Mouse (Mus musculus) G1E (cell line): Measurements from ENCODE around the gene Cxcl13. TPM values are rescaled to one million over a fixed set of nuclear protein-coding genes. Genes with fewer than 3 reads are reported as not detected.

Experiments used
- ATAC-seq: 2 replicates; pipeline ENCODE4 v1.8.0; 2016; ENCODE audit warnings: mild to moderate bottlenecking; ENCODE audit not compliant: insufficient number of reproducible peaks, poor library complexity, low FRiP score, severe bottlenecking; ENCODE audit errors: extremely low read depth
- DNase-seq: peaks from one replicate; pipeline ENCODE4 v3.0.0; 2012; ENCODE audit warnings: low spot score
- H3K27me3 ChIP-seq: 2 replicates; pipeline ENCODE4 v1.6.1; 2012; ENCODE audit warnings: mild to moderate bottlenecking, low read length, inconsistent platforms; ENCODE audit not compliant: insufficient read depth
- H3K36me3 ChIP-seq: replicated peaks from 2 replicates; pipeline ENCODE3; 2012; ENCODE audit warnings: mild to moderate bottlenecking, inconsistent platforms
- H3K4me1 ChIP-seq: 2 replicates; pipeline ENCODE4 v1.6.1; 2012; ENCODE audit warnings: low read depth, low read length, inconsistent platforms, mixed read lengths; ENCODE audit not compliant: insufficient read depth
- H3K4me3 ChIP-seq: 2 replicates; pipeline ENCODE4 v1.5.1; 2012; ENCODE audit warnings: low read depth, mild to moderate bottlenecking, inconsistent platforms, low read length, moderate library complexity, mixed read lengths
- H3K9me3 ChIP-seq: replicated peaks from 2 replicates; pipeline ENCODE4 v1.6.1; 2012; ENCODE audit warnings: inconsistent platforms
- CTCF ChIP-seq: IDR thresholded peaks from 2 replicates; pipeline ENCODE4 v1.5.1; 2012; ENCODE audit warnings: low read depth, low read length, inconsistent platforms, mixed read lengths
- GATA1 ChIP-seq: IDR thresholded peaks from 2 replicates; pipeline ENCODE4 v1.6.1; 2012; ENCODE audit warnings: borderline replicate concordance, low read length, inconsistent platforms, mixed read lengths
- GATA2 ChIP-seq: IDR thresholded peaks from 2 replicates; pipeline ENCODE4 v1.6.1; 2012; ENCODE audit warnings: low read depth, low read length, inconsistent platforms, borderline replicate concordance
- POLR2AphosphoS5 ChIP-seq: IDR thresholded peaks from 2 replicates; pipeline ENCODE4 v1.6.1; 2012; ENCODE audit warnings: low read depth, low read length, inconsistent platforms; ENCODE audit not compliant: insufficient replicate concordance
- TAL1 ChIP-seq: conservative IDR thresholded peaks from 2 replicates; pipeline ENCODE4 v1.6.1; 2012; ENCODE audit warnings: low read depth, low read length, inconsistent platforms, mixed read lengths
- polyA plus RNA-seq: library from polyadenylated mRNA; stranded (reverse); fragments of >175 nt; gene quantifications from 2 replicates; pipeline ENCODE4 v1.2.3, GENCODE M21; 2012
- total RNA-seq, 2 experiments: library from RNA; stranded (forward) in 1 of 2; stranded (reverse) in 1 of 2; fragments of 200-1000 nt in 1 of 2; fragments of >200 nt in 1 of 2; fragmentation: Nextera tagmentation in 1 of 2; gene quantifications; 2 replicates each; pipeline ENCODE4 v1.2.3; 2014 to 2017

The Cxcl13 gene
- total and polyA plus RNA-seq, 3 experiments: not detected

DNA sequence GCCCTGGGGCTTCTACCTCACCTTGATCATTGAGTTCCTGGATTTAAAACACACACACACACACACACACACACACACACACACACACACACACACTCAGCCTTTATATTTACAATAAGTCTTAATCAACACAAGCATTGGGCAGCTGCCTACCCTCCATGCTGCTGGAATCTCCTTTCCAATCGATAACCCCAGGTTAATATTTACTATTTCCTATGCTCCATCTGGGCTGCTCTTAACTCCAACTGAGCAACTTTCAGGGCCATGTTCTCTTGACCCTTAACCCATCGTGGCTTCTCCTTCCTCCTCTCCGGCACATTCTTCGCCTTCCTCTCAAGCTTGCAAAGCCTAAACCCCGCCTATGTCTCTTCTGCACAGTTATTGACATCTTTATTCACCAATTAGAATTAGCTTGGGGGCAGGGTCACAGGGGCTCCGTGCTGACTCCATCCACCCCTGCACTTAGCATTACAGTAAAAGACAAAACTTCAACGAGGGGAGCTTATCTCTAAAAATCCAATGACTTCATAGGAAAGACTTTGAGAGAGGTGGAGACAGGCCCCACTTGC lies 51.6 kb downstream of the Cxcl13 start:
- ATAC-seq (no peak), DNase-seq (no peak)
- H3K9me3 ChIP-seq: no peaks in the 10 kb centered on the region
- TF ChIP-seq CTCF (no peak), GATA2 (no peak)
- H3K4me3 ChIP-seq: no peak overlapping the region
- no peaks in the 10 kb centered on the region for H3K36me3 ChIP-seq
- H3K27me3 ChIP-seq: no peaks in the 10 kb centered on the region
- H3K4me1 ChIP-seq: no peaks in the 10 kb centered on the region

DNA sequence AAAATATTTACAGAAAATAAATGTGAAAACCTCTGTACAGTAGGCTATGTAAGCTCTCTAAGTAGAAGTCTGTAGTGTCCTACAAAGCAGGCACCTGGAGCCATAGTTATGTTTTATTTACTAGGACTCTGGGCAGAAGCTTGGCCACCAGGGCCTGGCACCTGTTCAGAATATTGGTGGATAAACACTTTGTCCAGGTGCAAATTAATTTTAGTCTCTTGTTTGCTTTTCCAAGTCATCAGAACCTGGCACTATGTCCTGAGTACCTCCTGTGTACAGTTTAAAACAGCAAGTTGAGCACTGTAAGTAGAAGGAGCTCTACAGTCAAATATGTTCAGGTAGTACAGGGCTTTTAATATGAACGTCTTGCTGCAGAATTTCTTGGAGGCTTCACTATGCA lies 52.3 kb downstream of the Cxcl13 start:
- ATAC-seq (no peak), DNase-seq (no peak)
- Histone ChIP-seq H3K4me1 (no peaks in the 10 kb centered on the region), H3K27me3 (no peaks in the 10 kb centered on the region), H3K9me3 (no peaks in the 10 kb centered on the region), H3K36me3 (no peaks in the 10 kb centered on the region), H3K4me3 (no peak overlapping the region)
- TF ChIP-seq TAL1: no peak
- no peak for TF ChIP-seq CTCF
- no peak for TF ChIP-seq GATA1
- no peak for TF ChIP-seq POLR2AphosphoS5
- TF ChIP-seq GATA2: no peak

Other genes with a start within 250 kb of the Cxcl13 start
- not detected in 2 replicates for gene Gm7978, start 220.8 kb upstream of the Cxcl13 start, total RNA-seq (2014; fragmentation: Nextera tagmentation)
- gene Gm7978, start 220.8 kb upstream of the Cxcl13 start, total RNA-seq (2017): 0.05 TPM in 1 of 2 replicates, not detected in the other
- not detected in 2 replicates for gene Gm7978, start 220.8 kb upstream of the Cxcl13 start, polyA plus RNA-seq
- gene Gm7982, start 214.9 kb upstream of the Cxcl13 start, total RNA-seq (2014; fragmentation: Nextera tagmentation): not detected in 2 replicates
- 0.11 TPM in 1 of 2 replicates, not detected in the other for gene Gm7982, start 214.9 kb upstream of the Cxcl13 start, total RNA-seq (2017)
- not detected in 2 replicates for gene Gm7982, start 214.9 kb upstream of the Cxcl13 start, polyA plus RNA-seq
- not detected in 2 replicates for gene E330014E10Rik, start 181.0 kb upstream of the Cxcl13 start, total RNA-seq (2014; fragmentation: Nextera tagmentation)
- not detected in 2 replicates for gene E330014E10Rik, start 181.0 kb upstream of the Cxcl13 start, total RNA-seq (2017)
- not detected in 2 replicates for gene E330014E10Rik, start 181.0 kb upstream of the Cxcl13 start, polyA plus RNA-seq
- gene Cnot6l, start 207.2 kb downstream of the Cxcl13 start, total RNA-seq (2014; fragmentation: Nextera tagmentation): 190 and 198 TPM in 2 replicates
- gene Cnot6l, start 207.2 kb downstream of the Cxcl13 start, total RNA-seq (2017): 111 and 141 TPM in 2 replicates
- 6.0 and 6.8 TPM in 2 replicates for gene Cnot6l, start 207.2 kb downstream of the Cxcl13 start, polyA plus RNA-seq